Mouse (Mus musculus) limb, embryonic 14.5 days (tissue): Measurements from ENCODE around the gene Scaf1. TPM values are rescaled to one million over a fixed set of nuclear protein-coding genes. Genes with fewer than 3 reads are reported as not detected.

ENCODE experiments used
- ATAC-seq: fragments of 200-750 bp; cut with Nextera tagmentation; 2 replicates; pipeline ENCODE4 v1.8.0; 2017; ENCODE audit warnings: low read depth, moderate number of reproducible peaks, moderate TSS enrichment; ENCODE audit not compliant: low FRiP score
- DNase-seq: peaks from one replicate; pipeline ENCODE4 v3.0.0-alpha.2; 2015; ENCODE audit warnings: low spot score
- H3K27ac ChIP-seq: fragments of 300-500 bp; sonication (generic); replicated peaks from 2 replicates; pipeline ENCODE4 v1.5.1; 2014; ENCODE audit warnings: low read depth, mild to moderate bottlenecking, low read length, moderate library complexity, mixed read lengths
- H3K27me3 ChIP-seq: fragments of 300-500 bp; sonication (generic); 2 replicates; pipeline ENCODE4 v1.6.1; 2014; ENCODE audit warnings: low read length, mixed read lengths; ENCODE audit not compliant: control insufficient read depth, insufficient read depth
- H3K36me3 ChIP-seq: fragments of 300-500 bp; sonication (generic); 2 replicates; pipeline ENCODE4 v1.6.1; 2014; ENCODE audit warnings: mild to moderate bottlenecking, low read length, moderate library complexity, mixed read lengths; ENCODE audit not compliant: control insufficient read depth, insufficient read depth
- H3K4me1 ChIP-seq: fragments of 300-500 bp; sonication (generic); 2 replicates; pipeline ENCODE4 v1.6.1; 2014; ENCODE audit warnings: antibody characterized with exemption, low read length, mixed read lengths; ENCODE audit not compliant: control insufficient read depth, insufficient read depth
- H3K4me2 ChIP-seq: fragments of 300-500 bp; sonication (generic); replicated peaks from 2 replicates; pipeline ENCODE4 v1.6.1; 2014; ENCODE audit warnings: low read depth, mild to moderate bottlenecking, low read length, moderate library complexity; ENCODE audit not compliant: severe bottlenecking
- H3K4me3 ChIP-seq: fragments of 300-500 bp; sonication (generic); replicated peaks from 2 replicates; pipeline ENCODE4 v1.5.1; 2014; ENCODE audit warnings: low read length
- H3K9ac ChIP-seq: fragments of 300-500 bp; sonication (generic); 2 replicates; pipeline ENCODE4 v1.6.1; 2014; ENCODE audit warnings: mild to moderate bottlenecking, low read depth, low read length, moderate library complexity; ENCODE audit not compliant: severe bottlenecking
- H3K9me3 ChIP-seq: fragments of 300-500 bp; sonication (generic); 2 replicates; pipeline ENCODE4 v1.6.1; 2016; ENCODE audit warnings: low read length; ENCODE audit not compliant: control insufficient read depth
- POLR2A ChIP-seq: fragments of 200-500 bp; IDR thresholded peaks from 2 replicates; pipeline ENCODE4 v1.8.0; 2012; ENCODE audit warnings: inconsistent platforms, mild to moderate bottlenecking, moderate library complexity, borderline replicate concordance; ENCODE audit not compliant: insufficient read depth, insufficient read length; ENCODE audit errors: extremely low read depth
- WGBS: fragments of 180-500 bp; shearing (Covaris S2); extraction: QIAGEN DNeasy Blood & Tissue Kit; methylation state at CpG from one replicate; pipeline ENCODE4 v1.1.7; 2014; 5-methylcytosine and 5-hydroxymethylcytosine counted together
- polyA plus RNA-seq, 2 experiments: library from polyadenylated mRNA; depleted of rRNA in 1 of 2; stranded (reverse) in 1 of 2; unstranded in 1 of 2; fragments of >200 nt; fragmentation: Nextera tagmentation in 1 of 2; extraction: Ambion mirVana in 1 of 2; gene quantifications; 2 replicates each; pipeline versions ENCODE4 v1.2.1 to v1.2.3; 2012 to 2014

Scaf1 gene
- polyA plus RNA-seq (2012; rRNA removed) (114 and 135 TPM in 2 replicates), polyA plus RNA-seq (2014; fragmentation: Nextera tagmentation; extraction: Ambion mirVana) (50.7 and 58.3 TPM in 2 replicates)

DNA sequence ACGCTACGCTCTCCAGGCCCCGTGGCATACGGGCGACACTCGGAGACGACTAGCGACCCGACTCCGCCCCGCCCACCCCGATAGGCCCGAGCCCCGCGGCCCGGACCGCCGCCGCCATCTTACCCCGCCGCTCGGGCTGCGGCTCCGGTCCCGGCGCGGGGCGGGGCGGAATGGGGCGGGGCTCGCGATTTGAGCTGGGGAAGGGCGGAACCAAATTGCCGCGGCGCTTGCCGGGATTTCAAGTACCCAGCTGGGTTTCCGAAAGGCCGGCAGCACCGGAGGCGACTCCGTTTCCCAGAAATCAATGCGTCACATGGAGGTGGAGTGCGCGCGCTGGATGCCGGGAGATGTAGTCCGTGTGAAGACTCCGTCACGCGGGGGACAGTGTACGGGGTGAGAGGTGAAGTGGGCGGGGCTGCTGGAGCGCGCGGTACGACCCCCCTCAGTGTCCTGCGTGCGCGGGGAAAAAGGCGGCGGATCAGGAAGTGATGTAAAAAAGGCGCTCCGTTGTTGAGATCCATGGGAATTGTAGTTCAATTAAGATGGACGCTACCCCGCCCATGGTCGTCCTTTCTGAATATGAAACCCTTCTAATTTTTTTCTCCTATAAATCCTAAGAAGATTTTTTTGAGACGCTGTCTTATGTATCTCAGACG lies at the start of gene Scaf1:
Gene Scaf1 (minus strand): TSS at position 407 of the 656 bp plus-strand sequence.
- Histone ChIP-seq H3K4me2 (peak within 1 kb of the TSS; percentile 91), H3K36me3 (peaks cover 26% of the 10 kb centered on the region), H3K4me3 (peak within 1 kb of the TSS; percentile 96), H3K27ac (peak within 1 kb of the TSS; percentile 94), H3K4me1 (peaks cover 22% of the 10 kb centered on the region), H3K9me3 (no peaks in the 10 kb centered on the region), H3K9ac (peak within 1 kb of the TSS; percentile 92), H3K27me3 (no peaks in the 10 kb centered on the region)
- DNase-seq (peak; percentile 99), ATAC-seq (peak; percentile 90)
- TF ChIP-seq POLR2A = 0 out of 2 replicates have a peak, but pooled peaks have one; percentile 57
- under 1% methylated on average over 40 of the region's 69 CpGs for WGBS

DNA sequence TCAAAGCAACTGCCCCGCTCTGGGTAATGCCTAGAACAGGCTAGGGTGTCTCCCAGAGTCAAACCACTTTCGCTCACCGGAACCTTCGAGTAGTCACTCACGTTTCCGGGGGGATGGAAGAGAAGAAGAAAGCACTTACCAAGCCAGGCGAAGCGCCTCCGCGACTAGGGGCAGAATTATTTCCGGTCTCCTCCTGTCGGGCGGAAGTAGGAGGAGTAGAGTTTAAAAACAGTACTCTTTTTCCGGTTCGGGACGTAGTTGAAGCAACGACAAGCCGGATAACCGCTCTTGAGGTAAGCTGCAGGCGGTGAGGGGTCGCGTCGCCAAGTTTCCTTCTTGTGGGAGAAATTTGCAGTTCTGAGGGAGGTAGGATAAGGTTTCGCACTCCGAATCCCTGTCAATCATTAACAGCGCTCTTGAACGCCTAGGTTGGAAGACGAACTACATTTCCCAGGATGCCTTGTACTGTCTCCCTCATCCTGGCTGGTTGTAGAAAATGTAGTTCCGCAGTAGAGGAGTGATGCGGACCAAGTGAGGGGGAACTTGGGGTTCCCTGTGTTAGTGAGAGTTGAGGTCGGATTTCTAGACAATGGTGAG lies 46.2 kb upstream of the Scaf1 start, which contains the start of the genes Nosip and Prrg2:
Gene Nosip (plus strand): TSS at position 191 of the 597 bp plus-strand sequence.
Gene Prrg2 (minus strand): TSS at position 439 of the 597 bp plus-strand sequence.
- Histone ChIP-seq H3K4me1 (peaks cover 12% of the 10 kb centered on the region), H3K4me3 (peak within 1 kb of the TSS; percentile 70), H3K9ac (peak within 1 kb of the TSS; percentile 62), H3K36me3 (0 out of 2 replicates have a peak, but pooled peaks cover 3% of the 10 kb centered on the region), H3K9me3 (no peaks in the 10 kb centered on the region), H3K27me3 (no peaks in the 10 kb centered on the region), H3K27ac (peak within 1 kb of the TSS; percentile 83), H3K4me2 (peak within 1 kb of the TSS; percentile 62)
- ATAC-seq (peak; percentile 92), DNase-seq (peak; percentile 98)
- WGBS = under 1% methylated on average over 31 of the region's 31 CpGs
- TF ChIP-seq POLR2A = peak; percentile 68; the same call in 1 of the 2 replicates

DNA sequence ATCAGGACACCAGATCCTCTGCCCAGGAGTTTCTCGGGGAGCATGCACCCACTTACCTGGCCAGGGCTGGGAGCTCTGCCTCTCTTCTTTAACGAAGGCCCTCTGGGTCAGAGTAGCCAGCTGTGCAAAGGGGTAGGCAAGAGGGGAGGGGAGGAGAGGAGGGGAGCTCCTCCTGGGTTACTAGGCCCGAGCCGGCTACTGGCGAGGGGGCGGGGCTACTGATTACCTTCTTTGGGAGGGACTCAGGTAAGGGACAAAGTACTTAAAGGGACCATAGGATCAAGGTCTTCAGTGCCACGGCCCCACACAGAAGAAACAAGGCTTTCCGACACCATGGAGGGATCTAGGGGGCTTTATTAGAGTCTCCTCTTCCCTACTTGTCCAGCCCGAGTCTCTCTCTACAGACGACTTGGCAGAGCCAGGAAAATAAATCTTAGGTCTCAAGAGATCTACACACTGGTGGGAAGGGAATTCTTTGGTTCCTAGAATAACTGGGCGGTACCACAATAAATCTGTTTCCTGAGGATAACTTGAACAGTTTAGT lies 45.4 kb upstream of the Scaf1 start:
- H3K36me3 ChIP-seq = 0 out of 2 replicates have a peak, but pooled peaks cover 3% of the 10 kb centered on the region
- peaks cover 12% of the 10 kb centered on the region for H3K4me1 ChIP-seq
- H3K9ac ChIP-seq = peak overlapping the region; percentile 62
- peak overlapping the region; percentile 49; the same call in 1 of the 2 replicates for H3K27ac ChIP-seq
- H3K4me3 ChIP-seq = peak overlapping the region; percentile 70
- WGBS = 10% methylated on average over 11 of the region's 11 CpGs
- H3K9me3 ChIP-seq = no peaks in the 10 kb centered on the region
- no peak for TF ChIP-seq POLR2A
- ATAC-seq (no peak), DNase-seq (no peak)
- peak overlapping the region; percentile 62 for H3K4me2 ChIP-seq
- no peaks in the 10 kb centered on the region for H3K27me3 ChIP-seq

DNA sequence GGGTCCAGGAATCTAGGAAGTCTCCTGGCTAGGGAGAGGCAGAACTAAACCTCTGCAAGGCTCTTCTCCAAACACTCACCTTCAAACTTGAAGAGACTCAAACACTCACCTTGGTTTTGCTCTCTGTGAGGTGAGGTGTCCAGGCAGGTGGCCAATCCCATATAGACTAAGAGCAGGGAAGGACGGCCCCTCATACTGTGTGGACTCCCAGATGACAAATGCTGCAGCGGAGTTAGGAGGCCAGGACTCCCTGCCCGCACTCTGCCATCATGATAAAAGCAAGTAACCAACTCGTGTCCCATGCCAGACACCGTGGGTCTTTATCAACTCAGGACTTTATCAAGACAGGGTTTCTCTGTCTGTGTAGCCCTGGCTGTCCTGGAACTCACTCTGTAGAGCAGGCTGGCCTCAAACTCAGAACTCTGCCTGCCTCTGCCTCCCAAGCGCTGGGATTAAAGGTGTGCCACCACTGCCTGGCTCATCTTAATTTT lies 44.5 kb upstream of the Scaf1 start:
- no peak overlapping the region for H3K4me3 ChIP-seq

More for the DNA sequence above, 44.5 kb upstream of the Scaf1 start:
- peaks cover 12% of the 10 kb centered on the region for H3K4me1 ChIP-seq
- DNase-seq = no peak
- H3K36me3 ChIP-seq = no peaks in the 10 kb centered on the region
- no peaks in the 10 kb centered on the region for H3K27me3 ChIP-seq
- H3K27ac ChIP-seq = no peak overlapping the region
- ATAC-seq = no peak
- H3K9ac ChIP-seq = no peak overlapping the region
- TF ChIP-seq POLR2A = no peak
- no peak overlapping the region; the same call in 1 of the 2 replicates for H3K4me2 ChIP-seq
- WGBS = 86% methylated on average over 6 of the region's 6 CpGs
- H3K9me3 ChIP-seq = no peaks in the 10 kb centered on the region
